Mouse (Mus musculus): ENCODE data around the gene Atp1a1.

The Atp1a1 gene

DNA sequence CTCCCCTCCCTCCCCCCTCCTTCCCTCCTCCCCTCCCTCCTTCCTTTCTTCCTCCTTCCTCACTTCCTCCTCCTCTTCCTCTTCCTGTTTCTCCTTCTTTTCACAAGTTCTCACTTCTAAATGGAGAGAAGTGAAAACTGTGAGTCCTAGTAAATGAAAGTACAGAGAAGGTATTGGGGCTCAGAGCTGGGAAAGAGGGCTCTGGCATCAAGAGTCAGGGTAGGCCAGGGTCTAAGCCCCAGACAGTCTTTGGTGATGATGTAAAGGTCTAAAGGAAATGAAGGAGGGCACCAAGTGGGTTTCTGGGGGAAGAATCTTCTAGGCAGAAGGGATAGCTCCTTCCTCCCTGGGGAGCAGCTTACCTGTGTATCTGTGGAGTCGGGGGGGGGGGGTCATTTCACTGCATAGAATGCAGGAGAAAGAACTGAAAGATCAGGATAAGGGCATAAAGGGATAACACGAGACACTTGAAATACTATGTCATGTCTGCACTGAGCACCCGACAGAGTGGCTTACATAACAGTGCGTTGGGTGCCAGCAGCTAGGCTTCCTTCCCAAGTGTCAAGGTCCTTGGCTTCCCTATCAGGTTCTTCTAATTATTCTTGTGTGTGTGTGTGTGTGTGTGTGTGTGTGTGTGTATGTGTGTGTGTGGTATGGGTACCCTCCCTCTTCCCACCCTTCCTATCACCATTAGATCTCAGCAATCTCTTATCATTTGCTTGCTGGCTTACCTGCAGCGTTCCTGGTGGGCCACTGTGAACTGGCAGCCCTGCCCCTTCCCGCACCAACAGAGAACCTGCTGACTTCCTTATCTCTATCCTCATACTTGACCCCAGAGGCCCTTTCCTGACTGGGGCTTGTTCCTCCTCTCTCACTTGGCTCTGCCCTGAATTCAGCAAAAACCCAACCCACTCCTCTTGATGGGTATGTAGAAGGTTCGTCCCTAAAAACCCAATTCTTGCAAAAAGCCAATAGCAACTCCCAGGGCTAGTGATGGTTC is 51.6 kb downstream of the Atp1a1 start:
- DNase-seq: peak; percentile 55

DNA sequence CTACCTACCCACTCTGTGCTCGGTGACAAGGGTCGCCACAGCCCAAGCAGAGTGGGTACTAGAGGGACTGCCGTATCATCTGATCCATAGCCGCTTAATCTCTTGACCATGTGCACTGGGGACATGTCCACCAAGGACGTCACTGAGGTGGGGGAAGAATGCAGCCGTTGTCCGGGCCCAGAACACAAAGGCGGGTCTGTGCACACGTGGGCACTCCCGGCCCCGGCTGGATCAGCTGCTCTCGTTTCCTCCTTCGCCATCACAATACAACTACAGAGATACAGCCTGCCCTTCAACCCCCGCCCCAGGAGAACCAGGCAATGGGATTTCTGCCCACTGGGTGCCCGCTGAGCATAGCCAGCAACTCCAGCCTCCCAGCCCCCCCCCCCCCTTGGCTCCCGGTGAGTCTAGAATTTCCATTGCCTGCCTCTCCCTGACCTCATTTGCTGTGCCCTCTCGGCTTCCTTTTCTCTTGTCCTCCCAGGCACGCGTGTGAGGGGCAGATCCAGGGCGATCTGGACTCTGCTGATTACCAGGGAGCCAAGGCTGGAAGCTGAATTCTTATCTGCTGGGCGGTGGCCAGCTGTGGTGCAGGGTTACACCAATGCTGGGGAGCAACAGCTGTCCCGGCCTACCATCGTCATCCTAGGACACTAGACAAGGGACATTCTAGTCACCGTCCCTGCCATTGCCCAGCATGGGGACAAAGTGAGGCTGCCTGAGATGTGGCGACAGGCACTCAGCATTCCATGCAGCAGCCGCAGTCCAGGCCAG is 52.8 kb downstream of the Atp1a1 start:
- DNase-seq: peak; percentile 62

DNA sequence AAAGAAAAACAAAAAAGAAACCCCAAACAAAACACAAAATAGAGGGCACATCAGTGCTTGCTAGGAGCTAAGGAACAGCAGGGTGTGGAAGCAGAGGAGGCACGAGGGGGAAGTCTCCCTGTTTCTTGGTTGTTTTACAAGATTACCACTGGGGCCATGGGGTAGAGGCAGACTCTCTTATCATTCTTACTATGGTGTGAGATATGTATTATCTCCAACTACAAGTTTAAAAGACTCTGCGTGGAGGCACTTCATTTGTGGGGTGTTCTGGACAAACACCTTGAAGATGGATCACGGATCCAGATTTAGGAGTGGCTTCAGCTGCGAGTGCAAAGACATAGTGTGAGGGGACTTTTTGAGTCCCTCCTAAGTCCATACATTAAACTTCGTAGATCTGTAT is 54.7 kb downstream of the Atp1a1 start:
- no peak for DNase-seq

DNA sequence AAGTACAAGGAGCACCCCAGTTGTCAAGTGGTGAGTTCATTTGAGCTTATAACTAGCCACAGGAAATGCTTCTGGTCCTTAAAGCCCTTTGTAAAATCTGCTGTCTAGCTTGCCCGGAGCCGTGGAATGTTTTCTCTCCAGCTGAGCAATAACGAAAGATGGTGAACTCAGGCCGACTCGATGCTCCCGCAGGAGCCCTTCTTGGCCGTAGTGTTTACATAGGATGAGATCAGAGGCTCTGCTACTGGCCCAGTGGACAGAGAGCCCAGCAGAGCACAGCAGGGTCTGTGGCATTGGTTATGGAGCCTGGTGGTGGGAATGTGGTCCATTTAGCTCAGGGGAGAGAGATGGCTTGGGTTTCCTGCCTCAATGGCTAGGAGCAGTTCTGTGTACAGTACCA is 60.4 kb downstream of the Atp1a1 start:
- no peak for DNase-seq

DNA sequence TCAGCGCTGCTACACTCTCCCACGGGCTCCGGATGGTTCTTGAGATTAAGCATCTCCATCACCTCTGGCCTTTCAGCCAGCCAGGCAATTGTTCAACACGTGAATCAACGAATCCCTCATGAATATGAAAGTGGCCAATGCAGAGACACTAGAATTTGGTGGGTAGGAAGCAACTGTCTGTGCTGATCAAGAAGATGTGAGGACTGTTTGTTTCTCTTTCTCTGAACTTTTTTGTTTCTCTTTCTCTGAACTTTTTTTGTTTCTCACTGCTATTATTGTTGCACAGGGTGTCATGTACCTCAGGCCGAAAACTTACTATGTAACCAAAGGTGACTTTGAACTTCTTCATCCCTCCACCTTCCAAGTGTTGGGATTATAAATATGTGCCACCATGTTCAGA is 62.9 kb downstream of the Atp1a1 start:
- DNase-seq: no peak

DNA sequence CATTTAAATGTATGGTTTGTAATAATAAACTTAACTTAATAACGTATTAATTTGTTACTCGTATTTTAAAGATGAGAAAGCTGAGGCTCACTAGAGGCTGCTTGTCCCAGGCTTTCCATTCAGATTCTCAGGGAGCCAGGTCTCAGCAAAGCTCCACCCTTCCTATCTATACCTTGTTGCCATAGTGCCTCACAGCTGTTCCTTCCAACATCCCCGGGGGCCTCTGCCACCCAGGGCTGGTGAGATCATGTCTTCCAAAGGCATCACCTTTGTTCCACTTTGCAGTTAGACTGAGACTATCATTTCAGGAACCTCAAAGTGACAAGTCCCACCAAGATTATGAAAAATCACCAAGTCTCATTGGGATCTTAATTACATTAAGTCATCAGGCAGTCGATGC is 63.9 kb downstream of the Atp1a1 start:
- no peak for DNase-seq

DNA sequence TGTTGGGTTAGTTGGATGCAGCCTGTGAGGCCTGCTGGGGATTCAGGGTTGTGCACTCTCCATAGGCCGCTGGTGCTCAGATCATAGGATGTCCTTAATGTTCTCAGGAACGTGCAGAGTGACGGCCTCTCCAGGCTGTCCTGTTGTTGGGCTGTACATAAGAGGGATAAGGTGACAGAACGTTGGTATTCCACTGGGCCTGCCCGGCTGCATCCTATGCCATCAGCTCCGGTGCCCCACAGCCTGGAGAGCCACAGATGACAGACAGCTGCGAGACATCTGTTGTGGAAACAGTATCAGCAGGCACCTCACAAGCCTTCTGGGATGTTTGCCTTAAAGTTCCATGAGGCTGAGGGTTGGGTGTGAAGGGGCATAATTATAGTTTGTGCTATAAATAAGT is 68.2 kb downstream of the Atp1a1 start:
- DNase-seq: no peak

DNA sequence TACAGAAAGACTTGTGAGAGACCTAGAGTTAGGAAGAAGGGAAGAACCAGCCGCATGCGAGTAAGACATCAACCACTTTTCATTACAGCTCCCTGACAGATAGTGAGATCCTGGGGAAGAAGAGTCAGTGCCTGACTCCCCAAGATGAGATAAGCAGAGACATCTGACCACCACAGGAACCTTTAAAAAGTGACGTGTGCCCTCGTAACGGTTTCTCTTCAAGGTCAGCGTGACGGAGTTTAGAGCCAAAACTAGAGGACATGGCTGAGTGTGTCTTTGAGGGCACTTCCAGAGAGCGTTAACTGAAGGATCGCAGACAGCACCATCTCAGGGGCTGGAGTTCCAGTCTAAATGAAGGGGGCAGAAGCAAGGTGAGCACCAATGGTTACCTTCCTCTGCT is 70.2 kb downstream of the Atp1a1 start:
- DNase-seq: no peak

DNA sequence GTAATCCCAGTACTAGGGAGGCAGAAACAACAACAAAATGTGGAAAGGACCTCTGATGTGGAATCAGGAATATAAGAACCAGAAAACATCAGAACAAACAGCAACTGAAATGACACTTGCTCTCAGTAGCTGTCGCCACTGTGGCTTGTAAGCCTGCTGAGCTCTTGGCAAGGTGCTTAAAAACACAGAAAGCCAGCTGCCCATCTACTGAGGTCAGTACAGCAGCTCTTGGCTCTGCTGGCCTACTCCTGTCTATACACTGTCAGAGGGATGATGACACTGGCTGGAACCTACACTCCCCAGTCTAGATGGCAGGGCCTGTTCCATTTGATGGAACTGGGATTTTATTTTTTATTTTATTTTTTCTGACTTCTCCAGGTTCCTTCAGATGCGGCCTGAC is 71.1 kb downstream of the Atp1a1 start:
- DNase-seq: peak; percentile 53

DNA sequence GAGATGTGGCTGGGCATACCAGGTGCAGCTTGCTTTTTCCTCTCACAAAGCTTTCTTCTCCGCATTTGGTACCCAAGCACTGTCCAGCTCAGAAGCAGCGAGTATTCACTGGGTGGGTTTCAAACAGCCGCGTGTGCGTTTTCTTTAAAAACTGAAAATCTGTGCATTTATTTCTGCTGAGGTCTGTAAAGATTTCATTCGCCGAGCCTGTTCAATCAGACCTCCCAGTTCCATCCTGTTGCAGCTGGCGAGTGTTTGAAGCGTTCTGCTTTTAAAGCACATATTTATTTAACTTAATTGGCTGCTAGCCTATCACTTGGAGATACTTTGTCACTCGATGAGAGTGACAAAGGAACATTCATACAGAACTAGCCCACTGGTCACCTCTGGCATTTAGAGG is 73.6 kb downstream of the Atp1a1 start:
- no peak for DNase-seq

DNA sequence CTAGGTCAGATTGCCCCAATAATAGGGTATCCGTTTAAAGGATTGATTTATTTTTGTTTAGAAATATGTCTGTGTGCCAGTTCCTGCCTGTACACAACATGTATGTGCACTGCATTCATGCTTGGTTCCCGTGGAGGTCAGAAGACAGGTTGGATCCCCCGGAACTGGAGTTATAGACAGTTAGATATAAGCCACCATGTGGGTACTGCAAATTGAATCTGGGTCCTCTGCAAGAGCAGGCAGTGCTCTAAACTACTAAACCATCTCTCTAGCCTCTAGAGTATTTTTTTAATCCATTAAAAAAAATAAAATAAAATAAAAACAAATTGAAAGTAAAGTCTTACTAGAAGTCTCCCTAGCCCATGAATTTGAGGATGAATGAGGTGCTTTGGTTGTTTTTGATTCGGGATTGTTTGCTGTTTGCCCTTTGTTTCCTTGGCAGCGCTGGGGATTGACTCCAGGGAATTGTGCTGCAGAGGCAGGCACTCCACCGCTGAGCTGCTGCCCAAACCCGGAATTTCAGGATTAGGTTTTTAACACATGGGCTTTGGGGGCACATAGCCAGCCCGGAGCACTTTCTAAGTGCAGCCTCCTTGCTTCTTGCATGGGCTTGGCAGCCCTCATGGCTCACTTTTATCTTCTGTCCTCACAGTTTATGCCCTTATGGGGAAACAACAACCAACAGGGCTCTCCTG is 75.4 kb downstream of the Atp1a1 start:
- DNase-seq: no peak

DNA sequence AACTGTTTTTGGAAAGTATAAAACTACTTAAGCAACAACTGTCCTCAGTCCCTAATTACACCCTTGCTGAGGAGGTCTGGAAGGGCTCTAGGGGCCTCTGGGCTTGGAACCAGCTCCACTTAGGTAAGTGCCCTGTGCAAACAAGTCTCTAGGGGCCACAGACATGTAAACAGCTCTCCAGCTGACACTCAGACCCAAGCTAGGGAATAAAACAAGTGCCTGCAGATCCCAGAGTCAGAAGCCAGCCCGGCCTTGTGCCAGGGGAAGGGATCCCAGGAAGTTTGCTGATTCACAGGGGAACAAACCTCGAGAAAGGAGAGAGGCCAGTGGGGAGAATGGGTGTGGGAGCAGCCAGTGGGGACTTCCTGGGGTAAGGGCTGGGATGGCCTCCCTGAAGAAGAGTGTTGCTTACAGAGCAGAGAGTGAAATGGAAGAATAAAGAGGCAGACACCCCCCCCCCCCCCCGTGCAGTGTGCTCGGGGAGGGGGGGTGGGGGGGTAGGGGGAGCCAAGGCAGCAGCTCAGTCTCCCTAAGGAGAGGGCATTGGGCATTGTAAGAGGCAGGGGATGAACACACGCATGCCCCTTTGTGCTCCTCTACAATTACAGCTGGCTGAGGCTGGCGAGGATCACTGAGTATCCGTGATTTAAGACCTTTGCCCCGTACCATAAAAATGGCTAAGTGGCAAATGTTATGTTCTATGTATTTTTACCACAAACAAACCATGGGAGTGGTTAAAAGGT is 76.2 kb downstream of the Atp1a1 start:
- DNase-seq: no peak

DNA sequence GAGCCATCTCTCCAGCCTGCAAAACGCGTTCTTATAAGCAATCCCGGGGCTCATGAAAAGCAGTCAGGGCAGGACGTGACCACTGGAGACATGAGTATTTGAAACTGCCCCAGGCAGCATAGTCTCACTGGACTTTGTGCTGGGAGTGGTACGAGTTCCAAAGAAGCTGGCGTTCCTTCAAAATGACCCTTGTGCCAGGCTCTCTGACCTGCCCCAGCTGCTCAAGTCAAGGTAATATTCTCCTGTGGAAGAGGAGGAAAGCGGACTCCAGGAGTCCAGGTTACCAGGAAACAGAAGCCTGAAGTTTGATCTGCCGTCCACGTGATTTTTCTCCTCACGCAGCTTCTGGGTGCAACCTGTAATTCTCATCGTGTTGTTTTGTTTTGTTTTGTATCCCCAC is 77.9 kb downstream of the Atp1a1 start:
- DNase-seq: no peak
